Mouse (Mus musculus) limb, embryonic 12.5 days (tissue): Measurements from ENCODE around the gene Rab27a. TPM values are rescaled to one million over a fixed set of nuclear protein-coding genes. Genes with fewer than 3 reads are reported as not detected.

Source experiments
- ATAC-seq: fragments of 200-750 bp; cut with Nextera tagmentation; 2 replicates; pipeline ENCODE4 v1.8.0; 2017; ENCODE audit warnings: low read depth, moderate TSS enrichment; ENCODE audit not compliant: insufficient number of reproducible peaks, insufficient read depth, low FRiP score, low TSS enrichment
- H3K27ac ChIP-seq: fragments of 300-500 bp; sonication (generic); 2 replicates; pipeline ENCODE4 v1.5.1; 2016; ENCODE audit warnings: mild to moderate bottlenecking, moderate library complexity
- H3K27me3 ChIP-seq: fragments of 300-500 bp; sonication (generic); 2 replicates; pipeline ENCODE4 v1.6.1; 2016; ENCODE audit warnings: mild to moderate bottlenecking, moderate library complexity
- H3K36me3 ChIP-seq: fragments of 300-500 bp; sonication (generic); 2 replicates; pipeline ENCODE4 v1.6.1; 2016; ENCODE audit warnings: mild to moderate bottlenecking, moderate library complexity
- H3K4me1 ChIP-seq: fragments of 300-500 bp; sonication (generic); replicated peaks from 2 replicates; pipeline ENCODE4 v1.6.1; 2016
- H3K4me2 ChIP-seq: fragments of 300-500 bp; sonication (generic); 2 replicates; pipeline ENCODE4 v1.6.1; 2016; ENCODE audit warnings: mild to moderate bottlenecking, moderate library complexity
- H3K4me3 ChIP-seq: fragments of 300-500 bp; sonication (generic); replicated peaks from 2 replicates; pipeline ENCODE4 v1.5.1; 2016; ENCODE audit warnings: mild to moderate bottlenecking
- H3K9ac ChIP-seq: fragments of 300-500 bp; sonication (generic); replicated peaks from 2 replicates; pipeline ENCODE4 v1.6.1; 2016; ENCODE audit warnings: mild to moderate bottlenecking, moderate library complexity
- H3K9me3 ChIP-seq: fragments of 300-500 bp; sonication (generic); 2 replicates; pipeline ENCODE4 v1.6.1; 2016; ENCODE audit warnings: mild to moderate bottlenecking, moderate library complexity
- WGBS: fragments of 180-500 bp; shearing (Covaris S2); methylation state at CpG from one replicate; pipeline ENCODE4 v1.1.7; 2016; 5-methylcytosine and 5-hydroxymethylcytosine counted together
- microRNA-seq: library from miRNA; unstranded; fragments of <30 nt; microRNA quantifications from one replicate; pipeline ENCODE4, GENCODE M21; 2017
- polyA plus RNA-seq: library from polyadenylated mRNA; unstranded; fragments of >200 nt; fragmentation: Nextera tagmentation; extraction: Ambion mirVana; gene quantifications from 2 replicates; pipeline ENCODE4 v1.2.1, GENCODE M21; 2016

Gene Rab27a
- polyA plus RNA-seq, 1 experiment from 2014 or later = 6.8 TPM

GRCm38 (mm10) chr9:73118012-73118411 is 73.4 kb downstream of the Rab27a start:
- no peak overlapping the region for H3K4me2 ChIP-seq
- H3K27me3 ChIP-seq = no peaks in the 10 kb centered on the region
- no peak overlapping the region for H3K4me3 ChIP-seq
- 83% methylated on average over 4 of the region's 4 CpGs for WGBS
- no peaks in the 10 kb centered on the region for H3K9me3 ChIP-seq
- H3K36me3 ChIP-seq = peaks cover 68% of the 10 kb centered on the region
- H3K9ac ChIP-seq = no peak overlapping the region
- ATAC-seq = no peak
- H3K4me1 ChIP-seq = peaks cover 8% of the 10 kb centered on the region
- H3K27ac ChIP-seq = no peak overlapping the region

- Histone ChIP-seq H3K27me3 (no peaks in the 10 kb centered on the region), H3K9ac (no peak overlapping the region), H3K4me3 (no peak overlapping the region), H3K36me3 (peaks cover 87% of the 10 kb centered on the region), H3K4me1 (no peaks in the 10 kb centered on the region), H3K27ac (no peak overlapping the region), H3K9me3 (no peaks in the 10 kb centered on the region), H3K4me2 (no peak overlapping the region)
- no peak for ATAC-seq
- WGBS = 85% methylated on average over 8 of the region's 8 CpGs
These were observed 77.1 kb downstream of the Rab27a start for GRCm38 (mm10) chr9:73121735-73122134.

GRCm38 (mm10) chr9:73125043-73125570 is 80.5 kb downstream of the Rab27a start:
- no peak overlapping the region for H3K27ac ChIP-seq
- no peaks in the 10 kb centered on the region for H3K9me3 ChIP-seq
- H3K4me3 ChIP-seq = no peak overlapping the region
- no peaks in the 10 kb centered on the region for H3K4me1 ChIP-seq
- peaks cover 95% of the 10 kb centered on the region for H3K36me3 ChIP-seq
- no peaks in the 10 kb centered on the region for H3K27me3 ChIP-seq
- no peak for ATAC-seq
- no peak overlapping the region for H3K4me2 ChIP-seq
- H3K9ac ChIP-seq = no peak overlapping the region
- WGBS = 94% methylated on average over 8 of the region's 8 CpGs

- Histone ChIP-seq H3K4me1 (no peaks in the 10 kb centered on the region), H3K4me3 (no peak overlapping the region), H3K27ac (no peak overlapping the region), H3K27me3 (no peaks in the 10 kb centered on the region), H3K4me2 (no peak overlapping the region), H3K9ac (no peak overlapping the region), H3K36me3 (peaks cover 85% of the 10 kb centered on the region), H3K9me3 (no peaks in the 10 kb centered on the region)
- WGBS = 89% methylated on average over 2 of the region's 2 CpGs
- ATAC-seq = no peak
These were observed 82.8 kb downstream of the Rab27a start for GRCm38 (mm10) chr9:73127457-73127856.

GRCm38 (mm10) chr9:73129875-73130274 is 85.2 kb downstream of the Rab27a start:
- Histone ChIP-seq H3K4me1 (no peaks in the 10 kb centered on the region), H3K36me3 (peaks cover 63% of the 10 kb centered on the region), H3K9me3 (no peaks in the 10 kb centered on the region), H3K4me2 (no peak overlapping the region), H3K9ac (no peak overlapping the region), H3K4me3 (no peak overlapping the region), H3K27me3 (no peaks in the 10 kb centered on the region), H3K27ac (no peak overlapping the region)
- no peak for ATAC-seq
- whole genome bisulfite sequencing = 86% methylated on average over 8 of the region's 8 CpGs

GRCm38 (mm10) chr9:73130529-73130928 is 85.9 kb downstream of the Rab27a start:
- Histone ChIP-seq H3K4me1 (no peaks in the 10 kb centered on the region), H3K27ac (no peak overlapping the region), H3K4me2 (no peak overlapping the region), H3K9me3 (no peaks in the 10 kb centered on the region), H3K36me3 (peaks cover 57% of the 10 kb centered on the region), H3K4me3 (no peak overlapping the region), H3K27me3 (no peaks in the 10 kb centered on the region), H3K9ac (no peak overlapping the region)
- WGBS = 92% methylated on average over 4 of the region's 4 CpGs
- no peak for ATAC-seq

GRCm38 (mm10) chr9:73137341-73137886 is 92.8 kb downstream of the Rab27a start:
- Histone ChIP-seq H3K27ac (no peak overlapping the region), H3K4me3 (no peak overlapping the region), H3K4me2 (no peak overlapping the region), H3K4me1 (no peaks in the 10 kb centered on the region), H3K27me3 (no peaks in the 10 kb centered on the region), H3K36me3 (no peaks in the 10 kb centered on the region), H3K9me3 (no peaks in the 10 kb centered on the region), H3K9ac (no peak overlapping the region)
- 58% methylated on average over 11 of the region's 11 CpGs for WGBS
- no peak for ATAC-seq

Small RNA genes lying within 50 kb of the gene (microRNA-seq; reads per million reads assigned to microRNA genes)
- not detected for gene Gm27353

Other genes with a start within 250 kb of the Rab27a start
- gene Prtg, start 238.0 kb upstream of the Rab27a start, polyA plus RNA-seq = 0.91 and 0.95 TPM in 2 replicates
- gene Pygo1, start 119.2 kb upstream of the Rab27a start, polyA plus RNA-seq = 11.4 and 11.5 TPM in 2 replicates
- 1.2 and 1.6 TPM in 2 replicates for gene Dyx1c1, start 86.1 kb upstream of the Rab27a start, polyA plus RNA-seq
- not detected in 2 replicates for gene Gm44503, start 86.0 kb upstream of the Rab27a start, polyA plus RNA-seq
- 12.6 and 13.2 TPM in 2 replicates for gene Ccpg1os, start 59.5 kb upstream of the Rab27a start, polyA plus RNA-seq
- 13.9 and 14.6 TPM in 2 replicates for gene Ccpg1, start 59.4 kb upstream of the Rab27a start, polyA plus RNA-seq
- 12.6 and 13.4 TPM in 2 replicates for gene Pigb, start 4.5 kb upstream of the Rab27a start, polyA plus RNA-seq
- gene Khdc3, start 57.0 kb downstream of the Rab27a start, polyA plus RNA-seq = not detected in 2 replicates
- gene Gm20509, start 57.6 kb downstream of the Rab27a start, polyA plus RNA-seq = not detected in 2 replicates
- 143 and 145 TPM in 2 replicates for gene Rsl24d1, start 68.6 kb downstream of the Rab27a start, polyA plus RNA-seq